Mouse (Mus musculus): Measurements from ENCODE around the gene Efhc1. TPM values are rescaled to one million over a fixed set of nuclear protein-coding genes. Genes with fewer than 3 reads are reported as not detected.

The Efhc1 gene
- polyA plus RNA-seq, 1 experiment from 2014 or later, result 3.4 TPM

DNA sequence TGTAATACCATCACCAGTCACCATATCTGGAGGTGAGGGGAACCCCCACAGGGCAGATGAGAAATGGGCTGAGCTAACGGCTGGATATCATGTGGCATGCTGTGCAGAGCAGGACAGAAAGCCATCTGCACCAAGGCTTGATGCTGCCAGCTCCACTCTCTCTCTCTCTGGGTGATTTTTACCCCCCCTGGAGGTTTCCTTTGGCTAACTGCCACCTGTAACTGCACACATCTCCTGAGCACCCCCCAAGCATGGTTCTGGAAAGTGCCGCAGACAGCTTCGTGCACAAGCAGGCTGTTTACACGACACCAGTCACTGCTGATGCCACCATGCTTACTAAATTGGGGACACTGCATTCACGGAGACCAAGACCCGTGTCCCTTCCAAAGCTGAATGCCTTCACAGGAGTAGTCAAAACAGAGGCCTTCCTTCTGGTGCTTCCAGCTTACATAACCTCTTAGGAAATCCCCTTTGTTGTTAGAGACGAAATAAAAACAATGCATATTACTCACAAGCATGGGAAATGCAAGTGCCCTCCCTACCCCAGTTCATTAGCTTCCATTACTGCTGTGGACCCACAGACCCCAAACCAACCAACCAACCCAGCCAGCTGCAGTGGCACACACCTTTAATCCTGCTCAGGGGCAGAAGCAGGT lies 44.0 kb downstream of the Efhc1 start:
- H3K4me2 ChIP-seq (replicated peaks; ENCODE audit: low read depth, low read length), result no peak overlapping the region
- no peak overlapping the region for H3K9ac ChIP-seq (ENCODE audit: low read depth, low read length)
- no peak overlapping the region for H3K27ac ChIP-seq (ENCODE audit: low read depth, low read length)
- H3K27me3 ChIP-seq (ENCODE audit: control insufficient read depth, insufficient read depth, low read length), result no peaks in the 10 kb centered on the region
- peaks cover 9% of the 10 kb centered on the region; the same call in 1 of the 2 replicates for H3K36me3 ChIP-seq (ENCODE audit: control insufficient read depth, insufficient read depth, low read length)
- no peak for ATAC-seq (ENCODE audit: low FRiP score, low TSS enrichment)
- H3K4me3 ChIP-seq (ENCODE audit: low read length), result no peak overlapping the region
- peaks cover 4% of the 10 kb centered on the region; the same call in 1 of the 2 replicates for H3K4me1 ChIP-seq (ENCODE audit: control insufficient read depth, insufficient read depth, low read length)
- 69% methylated on average over 7 of the region's 7 CpGs for WGBS
- no peaks in the 10 kb centered on the region for H3K9me3 ChIP-seq (ENCODE audit: control insufficient read depth, low read length)

DNA sequence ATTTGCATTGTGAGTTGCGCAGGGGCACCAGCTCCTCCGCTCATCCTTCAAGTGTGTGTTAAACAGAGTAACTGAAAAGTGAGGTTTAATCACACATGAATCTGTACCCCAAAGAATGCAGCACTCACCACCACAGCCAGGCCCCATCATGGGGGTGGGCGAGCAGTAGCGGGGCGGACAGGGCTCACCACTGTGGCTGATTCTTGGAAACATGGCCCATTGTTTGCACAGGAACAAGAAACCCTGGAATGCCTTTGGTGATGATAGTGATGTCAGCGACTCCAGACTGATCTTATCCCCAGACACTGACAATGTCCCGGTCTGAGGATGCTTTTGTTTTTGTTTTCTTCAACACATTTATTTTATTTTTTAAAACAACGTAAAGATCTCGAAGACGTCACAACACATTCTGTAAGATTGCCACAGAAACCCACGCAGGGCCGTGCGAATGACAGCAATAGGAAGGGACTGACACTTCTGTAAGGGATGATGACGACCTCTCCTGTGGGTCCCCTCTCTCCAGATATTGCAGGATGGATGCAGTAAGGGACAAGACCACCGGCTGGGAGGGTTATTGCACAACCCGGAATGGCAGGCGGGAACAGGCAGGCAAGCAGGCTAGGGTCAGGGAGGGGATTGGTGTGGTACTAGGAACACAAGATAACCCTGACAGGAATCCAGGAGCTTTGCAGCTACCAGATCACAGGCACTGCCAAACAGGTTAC lies 45.3 kb downstream of the Efhc1 start:
- H3K27me3 ChIP-seq (ENCODE audit: control insufficient read depth, insufficient read depth, low read length), result no peaks in the 10 kb centered on the region
- WGBS, result 37% methylated on average over 17 of the region's 17 CpGs
- peaks cover 14% of the 10 kb centered on the region for H3K36me3 ChIP-seq (ENCODE audit: control insufficient read depth, insufficient read depth, low read length)
- no peak overlapping the region for H3K4me3 ChIP-seq (ENCODE audit: low read length)
- 0 out of 2 replicates have a peak overlapping the region, but pooled peaks have one; percentile 18 for H3K9ac ChIP-seq (ENCODE audit: low read depth, low read length)
- H3K27ac ChIP-seq (ENCODE audit: low read depth, low read length), result no peak overlapping the region
- no peak overlapping the region for H3K4me2 ChIP-seq (replicated peaks; ENCODE audit: low read depth, low read length)
- H3K9me3 ChIP-seq (ENCODE audit: control insufficient read depth, low read length), result no peaks in the 10 kb centered on the region
- H3K4me1 ChIP-seq (ENCODE audit: control insufficient read depth, insufficient read depth, low read length), result peaks cover 4% of the 10 kb centered on the region; the same call in 1 of the 2 replicates
- peak; percentile 73 for ATAC-seq (ENCODE audit: low FRiP score, low TSS enrichment)

DNA sequence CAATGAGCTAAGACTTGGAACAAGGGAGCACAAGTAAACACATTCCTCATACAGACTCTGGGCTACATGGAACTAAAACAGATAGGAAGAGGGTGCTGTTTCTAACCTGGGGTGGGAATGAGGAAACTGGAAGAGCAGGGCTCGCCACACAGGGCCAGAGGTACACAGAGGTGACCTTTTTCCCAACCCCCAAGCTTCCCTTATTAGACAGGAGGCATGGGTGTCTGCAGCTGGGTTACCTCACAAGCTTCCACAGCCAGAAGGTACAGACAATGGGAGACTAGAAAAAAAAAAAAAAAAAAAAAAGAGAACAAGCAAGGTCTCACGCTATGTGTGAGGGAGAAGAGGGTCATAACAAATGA lies 45.9 kb downstream of the Efhc1 start:
- Histone ChIP-seq H3K27ac (ENCODE audit: low read depth, low read length) (no peak overlapping the region), H3K27me3 (ENCODE audit: control insufficient read depth, insufficient read depth, low read length) (no peaks in the 10 kb centered on the region), H3K9me3 (ENCODE audit: control insufficient read depth, low read length) (no peaks in the 10 kb centered on the region), H3K9ac (ENCODE audit: low read depth, low read length) (0 out of 2 replicates have a peak overlapping the region, but pooled peaks have one; percentile 18), H3K4me3 (ENCODE audit: low read length) (no peak overlapping the region), H3K36me3 (ENCODE audit: control insufficient read depth, insufficient read depth, low read length) (peaks cover 14% of the 10 kb centered on the region), H3K4me2 (replicated peaks; ENCODE audit: low read depth, low read length) (no peak overlapping the region), H3K4me1 (ENCODE audit: control insufficient read depth, insufficient read depth, low read length) (peaks cover 4% of the 10 kb centered on the region; the same call in 1 of the 2 replicates)
- 0 out of 2 replicates have a peak, but pooled peaks have one; percentile 2 for ATAC-seq (ENCODE audit: low FRiP score, low TSS enrichment)
- 65% methylated on average over 2 of the region's 2 CpGs for WGBS

DNA sequence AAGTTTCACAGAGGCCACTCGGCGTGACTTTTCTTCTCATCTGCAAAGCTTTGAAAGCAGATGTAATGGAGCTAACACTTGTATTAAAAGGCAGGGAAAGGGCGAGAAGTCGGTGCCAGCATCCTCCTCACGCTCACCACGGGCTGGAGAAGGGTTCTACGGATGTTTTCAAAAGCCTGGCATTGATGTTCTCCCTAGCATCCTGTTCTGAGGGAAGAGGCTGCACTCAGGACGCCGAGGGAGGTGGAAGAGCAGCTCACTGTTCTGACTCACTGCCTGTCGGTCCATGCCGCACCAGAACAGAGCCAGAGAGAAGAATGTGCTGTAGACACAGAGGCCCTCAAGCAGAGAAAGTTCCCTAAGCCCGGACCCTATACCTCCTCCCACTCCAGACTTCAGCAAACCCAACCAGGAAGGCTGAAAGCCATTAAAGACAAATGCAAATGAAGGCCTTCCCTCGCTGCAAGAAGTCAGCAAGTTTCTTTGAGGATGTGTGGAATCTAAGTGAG lies 46.5 kb downstream of the Efhc1 start:
- WGBS, result 60% methylated on average over 13 of the region's 13 CpGs
- H3K27ac ChIP-seq (ENCODE audit: low read depth, low read length), result no peak overlapping the region
- ATAC-seq (ENCODE audit: low FRiP score, low TSS enrichment), result no peak

DNA sequence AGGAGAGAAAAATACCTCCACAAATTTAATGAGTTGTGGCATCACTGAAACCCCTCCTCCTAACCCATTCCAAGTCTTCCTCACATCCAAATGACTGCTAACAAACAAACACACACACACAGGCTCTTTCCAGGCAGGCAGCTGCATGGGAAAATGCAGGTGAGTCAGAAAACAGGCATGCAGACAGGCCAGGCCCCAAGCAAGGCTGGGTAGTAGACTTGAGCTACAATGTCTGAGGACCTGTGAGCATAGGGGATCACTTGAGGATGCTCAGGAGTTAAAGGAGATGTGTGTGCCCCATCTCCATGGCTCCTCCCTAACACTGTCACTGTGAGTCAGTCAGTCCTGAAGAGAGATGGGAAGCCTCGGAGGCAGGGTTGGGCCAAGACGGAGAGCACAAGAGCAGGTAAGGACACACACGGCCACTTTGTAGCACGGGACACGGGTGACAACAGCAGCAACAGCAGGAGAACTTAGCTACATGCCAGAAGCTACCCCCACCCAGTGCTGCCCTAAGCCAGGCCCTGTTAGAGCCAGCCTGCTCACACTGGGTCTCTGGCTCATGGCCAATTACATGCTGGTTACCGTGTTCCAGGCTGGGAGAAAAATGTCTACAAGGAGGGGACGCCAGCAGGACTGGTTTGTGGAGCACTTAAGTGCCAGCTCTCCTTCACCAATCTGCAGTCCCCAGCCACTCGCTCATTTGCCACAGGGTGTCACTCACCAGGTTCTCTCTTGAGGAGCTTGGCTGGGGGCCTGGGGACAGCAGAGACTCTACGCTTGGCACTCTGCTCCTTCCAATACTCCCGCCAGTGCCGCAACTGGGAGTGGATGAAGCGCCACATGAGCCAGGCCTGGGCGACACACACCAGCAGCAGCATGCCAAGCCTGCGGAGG lies 51.1 kb downstream of the Efhc1 start:
- Histone ChIP-seq H3K27me3 (ENCODE audit: control insufficient read depth, insufficient read depth, low read length) (no peaks in the 10 kb centered on the region), H3K4me3 (ENCODE audit: low read length) (no peak overlapping the region), H3K36me3 (ENCODE audit: control insufficient read depth, insufficient read depth, low read length) (peaks cover 47% of the 10 kb centered on the region), H3K27ac (ENCODE audit: low read depth, low read length) (no peak overlapping the region), H3K4me1 (ENCODE audit: control insufficient read depth, insufficient read depth, low read length) (no peaks in the 10 kb centered on the region), H3K9ac (ENCODE audit: low read depth, low read length) (no peak overlapping the region), H3K4me2 (replicated peaks; ENCODE audit: low read depth, low read length) (no peak overlapping the region), H3K9me3 (ENCODE audit: control insufficient read depth, low read length) (no peaks in the 10 kb centered on the region)
- ATAC-seq (ENCODE audit: low FRiP score, low TSS enrichment), result no peak
- 94% methylated on average over 14 of the region's 14 CpGs for WGBS

More for the DNA sequence above, 46.5 kb downstream of the Efhc1 start:
- Histone ChIP-seq H3K9me3 (ENCODE audit: control insufficient read depth, low read length) (no peaks in the 10 kb centered on the region), H3K27me3 (ENCODE audit: control insufficient read depth, insufficient read depth, low read length) (no peaks in the 10 kb centered on the region), H3K36me3 (ENCODE audit: control insufficient read depth, insufficient read depth, low read length) (peaks cover 19% of the 10 kb centered on the region), H3K4me3 (ENCODE audit: low read length) (no peak overlapping the region), H3K9ac (ENCODE audit: low read depth, low read length) (no peak overlapping the region), H3K4me2 (replicated peaks; ENCODE audit: low read depth, low read length) (no peak overlapping the region), H3K4me1 (ENCODE audit: control insufficient read depth, insufficient read depth, low read length) (peaks cover 4% of the 10 kb centered on the region; the same call in 1 of the 2 replicates)

DNA sequence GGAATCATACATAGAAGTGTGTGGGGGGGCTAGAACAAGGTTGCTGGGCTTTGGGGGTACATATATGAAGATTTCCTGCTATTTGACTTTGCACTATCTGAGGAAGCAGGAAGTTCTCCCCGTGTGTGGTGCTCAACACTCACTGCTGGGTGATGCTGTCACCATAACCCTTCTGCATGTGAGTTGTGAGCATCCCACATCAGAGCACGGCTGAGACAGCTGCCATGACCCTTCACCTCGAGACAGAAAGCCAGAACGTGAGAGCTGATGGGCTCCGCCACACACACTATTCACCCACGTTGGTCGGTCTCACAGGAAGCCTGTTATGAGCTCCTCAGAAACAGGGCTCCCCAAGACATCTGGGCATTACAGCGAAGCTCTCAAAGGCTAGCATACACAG lies 53.2 kb downstream of the Efhc1 start:
- H3K9me3 ChIP-seq (ENCODE audit: control insufficient read depth, low read length), result no peaks in the 10 kb centered on the region
- 81% methylated on average over 8 of the region's 8 CpGs for WGBS
- H3K36me3 ChIP-seq (ENCODE audit: control insufficient read depth, insufficient read depth, low read length), result peaks cover 44% of the 10 kb centered on the region

DNA sequence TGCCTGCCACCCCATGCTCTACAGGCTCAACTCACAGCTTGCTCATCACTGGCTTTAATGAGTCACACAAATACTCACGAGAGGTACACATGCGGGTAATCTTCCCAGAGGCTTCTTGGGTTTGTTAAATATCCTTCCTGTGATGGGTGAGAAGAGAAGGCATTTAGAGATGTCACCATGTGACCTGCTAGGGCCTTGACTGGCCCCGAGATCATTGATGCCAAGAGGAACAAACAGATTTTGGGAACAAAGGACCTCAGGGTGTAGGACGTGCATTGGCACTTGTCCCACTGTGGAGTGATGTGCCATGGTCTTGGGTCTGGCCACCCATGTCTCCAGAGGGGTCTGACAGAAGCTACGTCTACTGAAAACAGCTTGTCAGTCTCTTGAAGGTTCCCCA lies 55.3 kb downstream of the Efhc1 start:
- no peak for ATAC-seq (ENCODE audit: low FRiP score, low TSS enrichment)
- Histone ChIP-seq H3K27me3 (ENCODE audit: control insufficient read depth, insufficient read depth, low read length) (no peaks in the 10 kb centered on the region), H3K9ac (ENCODE audit: low read depth, low read length) (no peak overlapping the region), H3K4me2 (replicated peaks; ENCODE audit: low read depth, low read length) (no peak overlapping the region), H3K4me1 (ENCODE audit: control insufficient read depth, insufficient read depth, low read length) (no peaks in the 10 kb centered on the region), H3K4me3 (ENCODE audit: low read length) (no peak overlapping the region), H3K36me3 (ENCODE audit: control insufficient read depth, insufficient read depth, low read length) (peaks cover 41% of the 10 kb centered on the region), H3K9me3 (ENCODE audit: control insufficient read depth, low read length) (no peaks in the 10 kb centered on the region), H3K27ac (ENCODE audit: low read depth, low read length) (no peak overlapping the region)
- 92% methylated on average over 5 of the region's 5 CpGs for WGBS

More for the DNA sequence above, 53.2 kb downstream of the Efhc1 start:
- Histone ChIP-seq H3K27ac (ENCODE audit: low read depth, low read length) (no peak overlapping the region), H3K4me2 (replicated peaks; ENCODE audit: low read depth, low read length) (no peak overlapping the region), H3K4me3 (ENCODE audit: low read length) (no peak overlapping the region), H3K27me3 (ENCODE audit: control insufficient read depth, insufficient read depth, low read length) (no peaks in the 10 kb centered on the region), H3K9ac (ENCODE audit: low read depth, low read length) (no peak overlapping the region), H3K4me1 (ENCODE audit: control insufficient read depth, insufficient read depth, low read length) (no peaks in the 10 kb centered on the region)
- ATAC-seq (ENCODE audit: low FRiP score, low TSS enrichment), result no peak

DNA sequence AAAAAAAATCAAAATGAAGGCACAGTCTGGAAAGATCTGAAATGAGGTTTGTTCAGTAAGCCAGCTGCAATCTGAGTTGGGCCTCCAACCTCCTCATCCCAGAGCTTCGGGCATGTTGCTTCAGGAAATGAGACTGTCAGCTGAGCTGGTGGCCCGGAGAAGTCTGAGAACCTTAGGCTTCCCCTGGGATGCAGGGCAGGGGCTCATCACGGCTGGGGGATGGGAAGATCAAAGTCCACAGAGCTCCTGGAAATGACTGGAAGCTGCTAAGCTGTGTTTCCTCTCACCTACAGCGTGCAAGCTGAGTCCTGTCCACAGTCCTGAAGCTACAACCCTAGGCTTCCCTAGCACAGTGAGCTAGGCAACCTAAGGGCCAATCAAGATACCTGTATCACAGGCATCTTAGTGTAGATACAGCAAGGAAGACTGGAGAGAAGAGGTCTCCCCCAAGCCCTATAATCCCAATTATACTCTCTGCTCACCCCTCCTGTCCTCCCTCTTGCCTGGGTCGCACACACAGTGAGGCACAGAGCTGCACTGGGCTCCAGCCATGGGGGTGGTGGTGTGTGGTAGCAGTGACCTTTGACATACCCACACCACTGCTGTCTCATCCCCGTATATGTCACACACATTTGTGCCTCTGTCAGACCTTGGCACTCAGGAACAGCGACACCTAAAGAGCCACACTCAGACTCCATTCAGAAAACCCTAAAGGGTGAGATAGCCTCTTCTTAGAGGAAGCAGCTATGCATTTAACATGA lies 56.7 kb downstream of the Efhc1 start:
- H3K27ac ChIP-seq (ENCODE audit: low read depth, low read length), result no peak overlapping the region
- H3K27me3 ChIP-seq (ENCODE audit: control insufficient read depth, insufficient read depth, low read length), result no peaks in the 10 kb centered on the region
- no peak for ATAC-seq (ENCODE audit: low FRiP score, low TSS enrichment)
- 40% methylated on average over 7 of the region's 7 CpGs for WGBS
- H3K4me2 ChIP-seq (replicated peaks; ENCODE audit: low read depth, low read length), result no peak overlapping the region
- no peaks in the 10 kb centered on the region for H3K9me3 ChIP-seq (ENCODE audit: control insufficient read depth, low read length)
- no peaks in the 10 kb centered on the region for H3K4me1 ChIP-seq (ENCODE audit: control insufficient read depth, insufficient read depth, low read length)
- no peak overlapping the region for H3K4me3 ChIP-seq (ENCODE audit: low read length)
- H3K36me3 ChIP-seq (ENCODE audit: control insufficient read depth, insufficient read depth, low read length), result peaks cover 44% of the 10 kb centered on the region
- H3K9ac ChIP-seq (ENCODE audit: low read depth, low read length), result no peak overlapping the region

Data from kidney, embryonic 14.5 days (tissue).